Mouse (Mus musculus) cerebellum, postnatal 14 days (tissue): ENCODE measurements around the gene Ndufaf2.

Source experiments
- DNase-seq, 2 experiments: peaks; one replicate each; pipeline ENCODE4 v3.0.0; 2021; ENCODE audit warnings: mixed read lengths in 2 of 2

Gene Ndufaf2

DNA sequence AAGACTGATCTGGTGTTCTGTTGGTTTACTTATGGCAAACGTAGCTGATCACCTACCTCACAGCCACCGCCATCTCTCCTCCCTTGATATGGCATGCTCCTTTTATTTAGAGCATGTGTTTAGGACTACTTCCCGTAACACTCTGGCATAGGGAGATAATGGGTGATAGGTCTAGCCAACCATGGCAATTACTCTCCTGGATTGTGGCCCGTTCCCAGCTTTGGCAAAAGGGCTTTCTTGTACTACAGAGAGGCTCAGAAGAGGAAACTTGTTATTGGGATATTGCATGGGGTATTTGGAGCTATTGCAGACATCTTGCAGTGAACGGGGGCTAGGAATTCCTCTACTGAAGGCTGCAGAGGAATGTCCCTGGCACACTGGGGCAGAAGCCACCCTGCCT is 197.9 kb downstream of the Ndufaf2 start:
- DNase-seq = peak; percentile 35 to 53

DNA sequence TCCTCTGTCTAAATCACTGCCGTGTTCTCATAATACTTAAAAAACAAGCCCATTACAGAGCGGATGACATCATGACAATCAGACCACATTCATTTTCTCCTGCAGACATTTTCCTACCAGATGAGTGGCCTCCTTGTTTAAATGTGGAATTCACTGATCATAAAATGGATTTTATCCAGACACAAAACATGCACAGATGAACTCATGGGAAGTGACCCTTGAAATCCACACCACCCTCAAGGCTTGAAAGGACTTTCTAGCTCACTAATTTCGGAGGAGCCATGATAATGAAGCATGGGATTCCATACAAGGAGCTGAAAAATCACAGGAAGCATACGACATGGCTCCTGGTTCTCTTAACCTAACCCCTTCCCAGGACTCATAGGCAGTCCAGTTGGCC is 198.5 kb downstream of the Ndufaf2 start:
- DNase-seq = no peak

DNA sequence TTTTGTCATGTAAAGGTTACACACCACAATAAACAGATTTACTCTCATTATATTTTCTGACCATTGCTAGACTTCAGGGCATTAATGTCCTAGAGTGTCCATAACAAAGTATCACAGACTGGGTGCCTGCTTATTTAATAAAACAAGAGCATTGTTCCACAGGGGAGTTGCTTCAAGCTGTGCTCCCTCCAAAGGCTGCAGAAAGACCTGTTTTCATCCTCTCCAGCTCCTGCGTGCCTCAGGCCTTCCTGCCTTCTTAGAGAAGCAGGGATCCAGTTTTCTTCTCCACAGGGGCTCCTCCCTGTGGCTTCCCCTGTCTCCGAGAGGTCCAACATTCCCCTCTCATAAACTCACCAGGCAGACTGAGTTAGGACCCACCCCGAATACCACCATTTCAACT is 202.2 kb downstream of the Ndufaf2 start:
- no peak for DNase-seq

DNA sequence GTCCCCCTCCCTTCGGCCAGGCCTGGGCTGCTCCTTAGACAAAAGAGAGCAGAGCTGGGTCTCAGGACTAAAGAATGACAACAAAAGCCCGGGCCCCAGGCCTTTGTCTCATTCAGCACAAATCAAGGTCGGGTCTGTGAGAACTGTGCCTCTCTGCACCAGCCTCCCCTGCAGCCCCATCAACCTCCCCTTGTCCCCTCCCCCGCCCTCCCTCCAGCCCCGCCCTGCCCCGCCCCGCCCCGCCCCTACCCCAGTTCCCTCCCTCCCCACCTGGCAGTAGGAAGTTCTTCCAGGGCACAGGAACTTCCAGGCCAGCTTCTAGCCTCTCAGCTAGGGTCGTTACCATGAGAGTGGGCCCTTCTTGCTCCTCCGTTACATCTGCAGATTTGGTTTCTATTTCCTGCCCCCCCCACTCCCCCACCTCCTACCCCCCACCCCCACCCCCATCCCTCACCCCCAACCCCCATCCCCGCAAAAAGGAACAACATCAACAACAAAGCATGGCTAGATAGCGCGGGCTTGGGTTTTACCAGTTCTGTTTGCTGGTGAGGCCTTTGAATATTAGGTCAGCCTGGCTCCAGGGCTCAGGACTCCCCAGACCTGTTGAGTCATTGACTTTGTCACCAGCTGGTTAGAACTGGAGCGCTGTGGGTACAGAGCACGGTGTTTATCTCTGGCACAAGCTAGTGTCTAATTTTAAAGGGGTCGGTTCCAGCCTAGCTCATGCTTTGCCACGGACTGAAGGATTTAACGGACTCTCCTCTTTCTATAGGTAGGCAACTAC is 202.9 kb downstream of the Ndufaf2 start:
- no peak for DNase-seq

DNA sequence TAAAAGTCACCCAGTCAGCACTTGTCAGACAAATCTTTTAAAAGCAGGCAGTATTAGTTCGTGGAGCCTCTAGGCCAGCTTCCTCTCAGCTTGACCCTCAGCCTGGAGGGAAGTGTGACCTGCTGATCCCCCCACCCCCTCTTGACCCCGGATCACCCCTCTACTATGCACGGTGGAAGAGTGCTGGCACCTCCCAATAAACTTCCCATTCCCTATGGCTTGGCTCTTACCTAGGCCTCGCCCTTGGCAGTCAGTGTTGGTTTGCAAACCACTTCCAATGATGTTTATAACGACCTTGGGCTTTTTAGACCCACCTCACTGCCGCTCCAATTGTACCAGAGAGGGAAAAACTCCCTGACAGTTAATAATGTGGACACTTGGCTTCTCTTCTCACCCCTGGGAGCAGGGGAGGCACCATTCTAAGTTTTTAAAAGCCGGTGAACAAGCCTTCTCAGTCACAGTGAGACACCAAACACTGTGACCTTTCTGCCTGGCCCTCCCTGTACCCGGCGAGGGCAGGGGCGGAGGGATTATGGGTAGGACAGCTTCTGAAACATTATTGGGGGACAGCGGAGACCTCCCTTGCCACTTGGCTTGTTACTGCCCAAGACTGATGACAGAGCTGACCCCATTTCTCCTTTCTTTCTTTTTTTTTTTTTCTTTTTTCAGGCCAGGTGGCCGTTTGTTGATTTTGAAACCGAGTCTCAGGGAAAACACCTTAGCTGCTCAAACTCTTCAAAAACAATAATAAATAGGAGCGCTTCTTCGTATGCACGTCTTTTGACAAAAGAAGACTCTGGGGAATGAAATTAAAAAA is 203.8 kb downstream of the Ndufaf2 start:
- no peak for DNase-seq

DNA sequence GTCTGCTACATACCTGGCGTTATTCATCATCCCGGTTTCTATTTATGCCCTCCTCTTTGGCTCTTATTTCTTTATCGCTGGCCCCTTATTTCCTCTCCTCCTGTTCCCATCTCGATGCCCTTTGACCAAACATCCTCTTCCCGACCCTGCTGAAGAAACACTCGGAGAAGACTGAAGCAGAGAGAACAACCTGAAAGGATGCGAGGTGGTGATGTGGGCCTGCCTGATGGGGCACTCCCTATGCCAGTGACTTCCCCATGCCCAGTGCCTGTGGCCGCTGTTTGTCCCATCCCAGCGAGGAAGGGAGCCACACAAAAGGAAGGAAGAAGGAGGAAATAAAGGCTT is 204.4 kb downstream of the Ndufaf2 start:
- DNase-seq = no peak
